Mouse (Mus musculus) cortical plate, adult 2 months (tissue): ENCODE measurements around the gene Limk2.

Experiments used
- CTCF ChIP-seq: fragments of 200-500 bp; IDR thresholded peaks from 2 replicates; pipeline ENCODE4 v1.5.1; 2011; ENCODE audit warnings: mild to moderate bottlenecking, control low read depth, low read length; ENCODE audit not compliant: insufficient read depth; ENCODE audit errors: extremely low read depth
- POLR2A ChIP-seq: fragments of 200-500 bp; IDR thresholded peaks from 2 replicates; pipeline ENCODE4 v1.6.1; 2011; ENCODE audit warnings: mild to moderate bottlenecking, low read length, control low read depth; ENCODE audit not compliant: insufficient read depth; ENCODE audit errors: extremely low read depth

GRCm38 (mm10) chr11:3396562-3396961, 12.4 kb downstream of the Limk2 start:
- TF ChIP-seq CTCF (no peak), POLR2A (no peak)
